Mouse (Mus musculus) lung, embryonic 16.5 days (tissue): Measurements from ENCODE around the gene Aoc1. TPM values are rescaled to one million over a fixed set of nuclear protein-coding genes. Genes with fewer than 3 reads are reported as not detected.

Experiments
- ATAC-seq: fragments of 200-750 bp; cut with Nextera tagmentation; 2 replicates; pipeline ENCODE4 v1.8.0; 2017; ENCODE audit warnings: low read depth, mild to moderate bottlenecking, moderate library complexity
- H3K27ac ChIP-seq: fragments of 300-500 bp; sonication (generic); 2 replicates; pipeline ENCODE4 v1.5.1; 2014; ENCODE audit warnings: mild to moderate bottlenecking, control low read depth, low read length
- H3K27me3 ChIP-seq: fragments of 300-500 bp; sonication (generic); 2 replicates; pipeline ENCODE4 v1.6.1; 2014; ENCODE audit warnings: low read depth, low read length, mixed read lengths; ENCODE audit not compliant: control insufficient read depth, insufficient read depth
- H3K36me3 ChIP-seq: fragments of 300-500 bp; sonication (generic); 2 replicates; pipeline ENCODE4 v1.6.1; 2014; ENCODE audit warnings: low read length; ENCODE audit not compliant: control insufficient read depth, insufficient read depth
- H3K4me1 ChIP-seq: fragments of 300-500 bp; sonication (generic); replicated peaks from 2 replicates; pipeline ENCODE4 v1.6.1; 2014; ENCODE audit warnings: low read length, mixed read lengths; ENCODE audit not compliant: control insufficient read depth, insufficient read depth
- H3K4me2 ChIP-seq: fragments of 300-500 bp; sonication (generic); 2 replicates; pipeline ENCODE4 v1.6.1; 2014; ENCODE audit warnings: low read depth, low read length, control low read depth
- H3K4me3 ChIP-seq: fragments of 300-500 bp; sonication (generic); 2 replicates; pipeline ENCODE4 v1.5.1; 2014; ENCODE audit warnings: mild to moderate bottlenecking, low read length, control low read depth
- H3K9ac ChIP-seq: fragments of 300-500 bp; sonication (generic); 2 replicates; pipeline ENCODE4 v1.6.1; 2014; ENCODE audit warnings: low read length, control low read depth
- H3K9me3 ChIP-seq: fragments of 300-500 bp; sonication (generic); 2 replicates; pipeline ENCODE4 v1.6.1; 2016; ENCODE audit warnings: low read length; ENCODE audit not compliant: control insufficient read depth
- WGBS: fragments of 180-500 bp; shearing (Covaris S2); extraction: QIAGEN DNeasy Blood & Tissue Kit; methylation state at CpG from one replicate; pipeline ENCODE4 v1.1.7; 2014; 5-methylcytosine and 5-hydroxymethylcytosine counted together
- polyA plus RNA-seq: library from polyadenylated mRNA; unstranded; fragments of >200 nt; fragmentation: Nextera tagmentation; extraction: Ambion mirVana; gene quantifications from 2 replicates; pipeline ENCODE4 v1.2.1, GENCODE M21; 2015

Gene Aoc1
- polyA plus RNA-seq, 1 experiment from 2014 or later = not detected

DNA sequence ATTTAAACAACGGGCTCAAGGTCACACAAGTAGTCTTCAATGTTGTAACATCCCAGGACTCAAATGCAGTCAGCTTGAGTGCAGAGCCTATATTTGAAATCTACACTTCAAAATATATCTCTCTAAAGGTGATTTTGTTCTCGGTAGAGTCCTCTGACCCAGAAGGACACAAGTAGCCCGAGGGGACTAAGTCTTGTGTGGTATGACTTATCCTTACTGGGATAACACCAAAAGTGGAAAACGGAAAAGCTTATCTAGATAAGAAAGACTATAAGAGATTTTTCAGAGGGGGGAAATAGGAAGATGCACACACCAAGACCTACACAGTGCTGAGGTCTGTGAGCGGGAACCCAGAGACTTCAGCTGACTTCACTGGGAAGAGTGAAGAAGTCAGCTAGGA, 56.9 kb downstream of the Aoc1 start, which contains the start of gene 1600015I10Rik:
Gene 1600015I10Rik (plus strand): TSS at position 301 of the 400 bp plus-strand sequence.
- no peak for ATAC-seq
- no peaks in the 10 kb centered on the region; the same call in 1 of the 2 replicates for H3K4me1 ChIP-seq
- 82% methylated on average over 5 of the region's 5 CpGs for WGBS

DNA sequence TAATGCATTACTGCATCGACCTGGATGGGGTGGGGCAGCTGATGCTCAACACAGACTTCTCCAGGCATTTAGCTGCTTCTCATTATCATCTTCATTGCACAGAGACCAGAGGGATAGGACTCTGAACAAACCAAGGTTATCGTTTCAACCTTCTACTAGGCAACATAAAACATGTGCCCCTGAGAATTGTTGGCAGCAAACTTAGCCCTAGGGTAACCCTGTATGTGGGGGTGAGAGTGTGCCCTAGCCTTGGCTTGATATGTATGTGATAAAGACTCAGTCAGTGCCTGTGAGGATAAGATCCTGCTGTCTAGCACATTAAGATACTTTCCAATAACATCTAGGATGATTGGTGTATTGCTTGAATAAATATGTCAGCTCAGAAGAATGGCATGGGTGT, 76.9 kb downstream of the Aoc1 start:
- Histone ChIP-seq H3K9ac (no peak overlapping the region), H3K9me3 (no peaks in the 10 kb centered on the region), H3K27me3 (no peaks in the 10 kb centered on the region), H3K27ac (no peak overlapping the region), H3K4me1 (no peaks in the 10 kb centered on the region), H3K36me3 (no peaks in the 10 kb centered on the region), H3K4me2 (no peak overlapping the region), H3K4me3 (no peak overlapping the region)
- no peak for ATAC-seq
- WGBS = 74% methylated on average over 2 of the region's 2 CpGs

More for the DNA sequence above, 56.9 kb downstream of the Aoc1 start, which contains the start of gene 1600015I10Rik:
- H3K27ac ChIP-seq = no peak within 1 kb of the TSS
- H3K4me3 ChIP-seq = no peak within 1 kb of the TSS
- no peaks in the 10 kb centered on the region for H3K27me3 ChIP-seq
- no peak within 1 kb of the TSS for H3K9ac ChIP-seq
- no peak within 1 kb of the TSS for H3K4me2 ChIP-seq
- H3K9me3 ChIP-seq = no peaks in the 10 kb centered on the region
- no peaks in the 10 kb centered on the region for H3K36me3 ChIP-seq

DNA sequence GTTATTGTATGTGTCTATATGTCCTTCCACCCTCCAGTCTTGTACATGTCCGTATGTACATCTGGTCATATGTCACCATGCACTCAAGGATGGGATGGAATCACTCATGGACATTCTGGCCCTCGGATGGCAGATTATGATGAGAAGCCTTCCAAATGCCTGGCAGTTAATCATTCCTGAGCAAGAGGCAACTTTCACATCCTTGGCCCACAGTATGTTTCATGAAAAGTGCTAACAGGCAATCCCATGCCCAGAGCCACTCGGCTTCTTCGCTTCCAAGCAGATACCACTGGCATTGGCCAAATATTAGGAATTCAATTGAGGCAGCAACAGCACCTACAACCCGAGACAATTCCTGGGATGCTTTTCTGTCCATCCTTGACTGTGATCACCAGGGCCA, 78.0 kb downstream of the Aoc1 start:
- Histone ChIP-seq H3K27ac (no peak overlapping the region), H3K4me1 (no peaks in the 10 kb centered on the region), H3K36me3 (no peaks in the 10 kb centered on the region), H3K4me3 (no peak overlapping the region), H3K4me2 (no peak overlapping the region), H3K9me3 (no peaks in the 10 kb centered on the region), H3K9ac (no peak overlapping the region), H3K27me3 (no peaks in the 10 kb centered on the region)
- no peak for ATAC-seq
- 81% methylated on average over 5 of the region's 5 CpGs for WGBS

DNA sequence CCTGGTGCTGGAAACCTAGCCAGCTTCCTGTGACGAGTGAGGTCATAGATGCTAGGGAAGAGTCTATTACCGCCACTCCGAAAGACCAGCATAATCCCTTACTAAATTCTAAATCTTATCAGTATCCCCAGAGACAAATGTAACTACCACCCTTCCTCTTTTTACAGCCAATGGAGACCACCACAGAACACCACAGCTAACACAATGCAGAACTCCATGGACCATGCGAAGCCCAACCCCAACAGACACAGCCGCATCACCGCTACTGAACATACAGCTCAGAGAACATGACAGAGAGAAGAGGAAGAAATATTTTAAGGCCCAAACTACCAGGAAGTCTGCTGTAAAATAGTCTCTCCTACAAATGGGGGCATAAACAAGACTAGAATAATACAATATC, 78.9 kb downstream of the Aoc1 start:
- Histone ChIP-seq H3K4me2 (no peak overlapping the region), H3K9me3 (no peaks in the 10 kb centered on the region), H3K27ac (no peak overlapping the region), H3K9ac (no peak overlapping the region), H3K4me3 (no peak overlapping the region), H3K36me3 (no peaks in the 10 kb centered on the region), H3K4me1 (no peaks in the 10 kb centered on the region), H3K27me3 (no peaks in the 10 kb centered on the region)
- ATAC-seq = no peak
- 84% methylated on average over 6 of the region's 6 CpGs for WGBS

DNA sequence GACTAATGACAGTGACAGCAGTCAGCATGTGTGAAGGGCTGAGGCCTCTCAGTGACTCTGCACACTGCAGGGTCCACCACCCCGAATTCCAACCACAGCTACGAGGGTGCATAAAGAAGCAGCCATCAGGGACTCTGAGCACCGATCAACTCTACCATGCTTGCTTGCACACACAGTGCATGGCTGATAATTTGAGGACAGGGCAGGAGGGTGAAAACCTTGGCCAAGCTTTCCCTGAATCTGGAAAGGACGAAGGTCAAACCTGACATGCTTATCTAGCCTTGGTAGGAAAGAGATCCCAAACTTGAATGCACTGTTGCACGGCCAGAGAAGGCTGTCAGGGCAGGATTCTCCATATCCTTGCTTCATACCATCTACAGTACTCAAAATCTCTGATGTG, 80.5 kb downstream of the Aoc1 start:
- Histone ChIP-seq H3K36me3 (no peaks in the 10 kb centered on the region), H3K27me3 (no peaks in the 10 kb centered on the region), H3K4me2 (no peak overlapping the region), H3K27ac (no peak overlapping the region), H3K4me1 (no peaks in the 10 kb centered on the region), H3K9me3 (no peaks in the 10 kb centered on the region), H3K9ac (no peak overlapping the region), H3K4me3 (no peak overlapping the region)
- 82% methylated on average over 5 of the region's 5 CpGs for WGBS
- ATAC-seq = no peak

DNA sequence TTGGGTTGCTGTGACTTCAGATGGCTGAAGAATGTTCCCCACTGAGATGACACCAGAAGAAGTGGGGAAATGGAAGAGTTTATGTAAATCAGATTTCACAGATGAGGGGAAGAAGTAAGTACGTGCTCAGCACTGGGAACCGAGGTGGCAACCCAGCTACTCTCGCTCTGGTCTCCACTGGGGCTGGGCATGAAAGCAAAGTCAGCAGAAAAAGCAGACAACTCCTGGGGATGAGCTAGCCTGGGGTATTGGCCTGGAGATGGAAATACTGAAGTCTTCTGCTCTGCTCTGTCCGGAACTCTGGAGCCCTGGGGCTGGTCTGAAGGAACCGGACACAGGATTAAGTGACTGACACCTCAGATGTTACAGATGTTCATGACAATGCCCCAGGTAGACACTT, 81.5 kb downstream of the Aoc1 start:
- Histone ChIP-seq H3K4me1 (no peaks in the 10 kb centered on the region), H3K27ac (no peak overlapping the region), H3K27me3 (no peaks in the 10 kb centered on the region), H3K4me2 (no peak overlapping the region), H3K9ac (no peak overlapping the region), H3K36me3 (no peaks in the 10 kb centered on the region), H3K4me3 (no peak overlapping the region), H3K9me3 (no peaks in the 10 kb centered on the region)
- 78% methylated on average over 5 of the region's 5 CpGs for WGBS
- ATAC-seq = no peak

DNA sequence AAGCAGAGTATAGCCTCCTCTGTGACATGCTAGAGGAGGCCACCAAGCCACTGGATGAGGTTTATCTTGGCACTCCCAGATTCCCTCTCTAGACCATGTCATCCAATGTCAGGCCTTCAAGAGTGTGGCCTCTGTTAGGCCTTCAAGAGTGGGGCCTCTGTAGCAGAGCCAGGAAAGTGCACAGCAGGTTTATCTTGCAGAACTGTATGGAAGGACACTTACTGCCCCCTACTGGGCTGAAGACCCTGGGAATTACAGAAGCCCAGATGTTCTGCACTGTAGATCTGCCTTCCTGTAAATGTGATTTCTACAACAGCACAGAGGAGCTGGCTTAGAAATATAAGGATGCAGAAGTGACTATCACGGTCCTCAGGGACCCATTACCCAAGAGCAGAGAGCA, 82.2 kb downstream of the Aoc1 start:
- Histone ChIP-seq H3K36me3 (no peaks in the 10 kb centered on the region), H3K4me3 (no peak overlapping the region), H3K27ac (no peak overlapping the region), H3K4me1 (no peaks in the 10 kb centered on the region), H3K9me3 (no peaks in the 10 kb centered on the region), H3K9ac (no peak overlapping the region), H3K4me2 (no peak overlapping the region), H3K27me3 (no peaks in the 10 kb centered on the region)
- 25% methylated on average over 1 of the region's 1 CpGs for WGBS
- ATAC-seq = peak; percentile 70; the same call in 1 of the 2 replicates

DNA sequence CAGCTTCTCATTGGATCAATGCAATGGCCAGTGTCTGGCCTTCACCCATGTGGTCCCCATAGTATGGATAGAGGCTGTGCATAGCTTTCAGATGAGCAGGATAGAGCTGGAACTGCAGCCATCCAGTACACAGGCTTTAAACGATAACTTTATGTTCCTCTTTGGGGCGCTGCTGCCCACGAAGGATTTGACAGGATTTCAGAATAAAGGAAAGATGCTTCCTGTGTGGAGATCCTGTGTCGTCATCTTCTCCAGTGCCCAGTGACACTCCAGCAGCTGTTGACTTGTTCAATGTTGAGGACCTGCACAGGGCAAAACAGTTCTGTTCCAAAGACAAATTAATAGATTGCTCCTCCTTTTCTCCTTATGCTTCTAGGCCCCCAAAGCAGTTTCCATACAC, 84.1 kb downstream of the Aoc1 start:
- no peak overlapping the region for H3K4me2 ChIP-seq
- no peak overlapping the region for H3K9ac ChIP-seq
- H3K36me3 ChIP-seq = no peaks in the 10 kb centered on the region
- no peaks in the 10 kb centered on the region for H3K9me3 ChIP-seq
- no peak for ATAC-seq
- no peak overlapping the region for H3K4me3 ChIP-seq
- H3K4me1 ChIP-seq = no peaks in the 10 kb centered on the region
- H3K27ac ChIP-seq = no peak overlapping the region
- H3K27me3 ChIP-seq = no peaks in the 10 kb centered on the region
- 81% methylated on average over 4 of the region's 4 CpGs for WGBS

DNA sequence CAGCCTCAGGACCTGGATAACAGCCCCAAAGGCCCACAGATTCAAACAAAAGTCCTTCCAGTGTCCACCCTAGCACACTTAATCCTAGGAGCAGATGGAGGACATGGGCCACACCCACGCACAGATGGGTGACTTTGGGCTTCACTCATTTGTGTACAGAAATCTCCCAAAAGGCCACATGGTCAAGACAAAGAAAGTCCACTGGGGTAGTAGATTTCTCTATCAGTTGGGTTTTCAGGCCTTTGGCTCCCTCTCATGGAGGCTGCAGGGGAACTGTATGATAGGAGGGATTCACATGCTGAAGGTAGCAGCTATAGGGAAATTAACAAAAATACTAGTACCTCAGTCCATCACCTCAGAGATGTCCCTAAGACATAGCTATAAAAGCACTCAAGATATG, 85.4 kb downstream of the Aoc1 start:
- no peaks in the 10 kb centered on the region for H3K36me3 ChIP-seq
- WGBS = 50% methylated on average over 1 of the region's 1 CpGs
- H3K27me3 ChIP-seq = no peaks in the 10 kb centered on the region
- peak; percentile 23; the same call in 1 of the 2 replicates for ATAC-seq
- no peak overlapping the region for H3K27ac ChIP-seq
- H3K4me1 ChIP-seq = no peaks in the 10 kb centered on the region
- no peaks in the 10 kb centered on the region for H3K9me3 ChIP-seq
- H3K4me2 ChIP-seq = no peak overlapping the region
- no peak overlapping the region for H3K9ac ChIP-seq
- no peak overlapping the region for H3K4me3 ChIP-seq
